Mouse (Mus musculus): ENCODE data around the gene Tbcd.

Tbcd gene

DNA sequence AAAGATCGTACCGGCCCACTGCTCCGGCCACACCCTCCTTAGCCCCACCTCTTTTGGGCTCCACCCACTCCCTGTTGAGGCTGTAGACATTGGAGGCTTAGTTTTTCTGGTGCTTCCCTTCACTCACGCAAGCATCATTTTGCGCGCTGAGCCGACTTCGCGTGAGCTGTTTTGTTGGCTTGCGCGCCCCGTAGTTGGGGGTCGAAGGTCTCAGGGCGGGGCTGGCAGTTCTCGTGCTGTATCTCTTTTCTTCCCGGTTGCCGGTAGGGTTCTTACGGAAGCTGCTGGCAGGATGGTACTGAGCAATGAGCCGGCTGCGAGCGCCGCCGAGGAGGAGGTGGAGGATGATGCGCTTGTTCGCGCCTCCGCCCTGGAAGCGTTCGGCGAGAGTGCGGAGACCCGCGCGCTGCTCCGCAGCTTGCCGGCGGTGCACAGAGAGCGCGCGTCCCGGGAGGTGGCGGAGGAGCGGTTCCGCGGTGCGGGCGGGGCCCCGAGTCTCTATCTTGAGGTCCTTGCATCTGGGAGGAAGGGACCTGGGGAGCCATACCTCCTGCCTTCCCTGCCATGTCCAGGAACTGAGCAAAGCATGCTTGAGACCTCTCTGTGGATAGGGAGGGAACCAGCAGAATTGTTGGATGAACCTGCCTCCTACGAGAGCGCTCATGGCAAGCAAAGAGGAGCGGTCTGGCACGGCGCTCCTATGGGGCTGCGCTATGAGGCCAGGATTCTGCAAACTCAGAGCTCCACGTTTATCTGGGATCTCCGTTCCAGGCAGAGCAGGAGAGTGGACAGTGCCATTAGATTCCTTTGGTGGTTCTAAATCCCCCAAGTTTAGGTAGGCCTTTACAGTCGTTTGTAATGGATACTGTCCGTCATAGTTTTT, at the start of gene Tbcd:
TSS of gene Tbcd (plus strand) at position 197 of the 883 bp plus-strand sequence.
- DNase-seq (ENCODE audit: low spot score in 2 of 2): peak; percentile 93 to 96

DNA sequence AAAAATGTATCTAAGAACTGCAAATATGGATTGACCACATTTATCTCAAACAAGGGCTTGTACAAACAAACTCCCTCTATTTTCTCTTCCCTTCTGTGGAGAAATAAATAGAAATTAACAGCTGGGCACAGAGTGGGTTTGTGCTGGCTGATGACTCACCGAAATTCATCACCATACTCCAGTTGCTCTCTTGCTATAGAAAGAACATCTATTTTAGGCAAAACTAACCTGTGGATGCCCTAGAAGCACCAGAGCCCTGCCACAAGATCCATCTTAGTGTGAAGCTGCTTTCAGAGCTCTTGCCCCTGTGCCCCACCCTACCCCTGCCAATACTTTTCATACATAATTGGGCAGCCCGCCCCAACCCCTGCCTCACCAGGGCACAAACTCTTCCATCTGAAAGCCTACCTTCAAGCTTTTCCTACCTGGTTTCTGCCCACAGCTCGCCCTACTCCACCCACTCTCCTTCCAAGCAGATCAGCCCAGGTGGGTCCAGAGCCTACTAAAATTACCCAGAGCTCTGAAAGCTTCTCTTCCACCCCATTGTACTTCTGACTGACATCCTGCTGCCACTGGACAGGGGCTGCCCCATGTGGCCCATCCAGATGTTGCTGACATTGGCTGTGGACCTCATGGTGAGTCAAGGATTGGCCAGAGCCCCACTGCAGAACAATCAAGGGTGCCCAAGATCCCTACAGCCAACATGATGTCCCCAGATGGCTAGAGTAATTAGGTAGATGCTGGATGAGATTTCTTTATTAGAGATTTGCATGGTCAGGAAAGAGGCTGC, 44.2 kb upstream of the Tbcd start:
- no peak for DNase-seq (ENCODE audit: low spot score in 2 of 2)

DNA sequence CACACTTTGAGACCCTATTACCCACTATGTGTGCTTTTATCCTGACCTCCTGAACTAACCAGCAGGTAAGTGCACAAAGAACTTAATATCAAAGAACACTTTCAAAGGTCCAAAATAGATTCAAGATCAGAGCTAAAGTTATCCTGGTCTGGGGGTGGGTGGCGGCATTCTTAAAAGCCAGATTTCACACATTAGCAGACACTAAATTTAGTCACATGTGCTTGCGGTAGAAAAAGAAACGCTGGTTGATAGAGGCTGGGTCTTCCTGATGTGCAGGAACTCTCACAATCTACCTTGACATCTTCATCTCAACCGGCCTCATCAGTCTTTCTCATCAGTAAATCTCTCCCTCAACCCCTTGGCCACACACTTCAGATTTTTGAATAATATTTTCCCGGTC, 37.0 kb upstream of the Tbcd start:
- no peak for DNase-seq (ENCODE audit: low spot score in 2 of 2)

DNA sequence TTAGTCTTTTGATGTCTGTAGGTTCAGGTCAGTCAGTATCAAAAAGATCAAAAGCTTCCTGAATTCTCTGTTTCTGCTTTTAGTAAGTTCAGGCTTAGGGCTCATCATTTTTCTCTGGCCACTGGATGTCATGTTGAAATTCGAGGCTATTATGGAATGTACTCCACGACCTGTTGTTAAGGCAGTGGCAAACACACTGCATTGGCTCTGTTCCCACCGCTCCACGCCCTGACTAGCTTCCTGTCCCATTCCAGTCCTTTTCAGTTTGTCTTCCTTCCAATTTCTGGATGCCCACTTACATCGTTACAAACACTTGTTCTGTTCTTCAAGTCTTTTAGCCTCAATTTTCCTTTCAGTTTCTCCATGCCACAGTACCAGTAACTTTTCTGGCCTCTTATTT, 36.4 kb upstream of the Tbcd start:
- DNase-seq (ENCODE audit: low spot score in 2 of 2): no peak

DNA sequence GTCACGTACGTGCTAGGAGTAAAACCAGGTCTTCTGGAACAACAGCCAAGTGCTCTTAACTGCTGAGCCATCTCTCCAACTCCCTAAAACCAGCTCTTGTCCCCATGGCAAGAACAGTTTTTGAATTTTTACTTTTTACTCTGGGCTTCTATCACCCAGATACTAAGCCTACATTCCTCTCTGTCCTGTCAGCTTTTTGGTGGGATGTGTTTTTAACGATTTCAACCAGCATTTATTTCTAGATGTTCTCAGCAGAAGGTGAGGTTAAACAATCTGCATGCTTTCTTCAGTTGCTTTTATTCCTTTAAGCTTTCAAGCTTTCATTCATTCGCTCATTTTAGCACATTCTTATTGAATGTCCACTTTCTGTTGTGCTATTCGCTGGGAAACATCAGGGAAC, 33.8 kb upstream of the Tbcd start:
- DNase-seq (ENCODE audit: low spot score in 2 of 2): no peak

DNA sequence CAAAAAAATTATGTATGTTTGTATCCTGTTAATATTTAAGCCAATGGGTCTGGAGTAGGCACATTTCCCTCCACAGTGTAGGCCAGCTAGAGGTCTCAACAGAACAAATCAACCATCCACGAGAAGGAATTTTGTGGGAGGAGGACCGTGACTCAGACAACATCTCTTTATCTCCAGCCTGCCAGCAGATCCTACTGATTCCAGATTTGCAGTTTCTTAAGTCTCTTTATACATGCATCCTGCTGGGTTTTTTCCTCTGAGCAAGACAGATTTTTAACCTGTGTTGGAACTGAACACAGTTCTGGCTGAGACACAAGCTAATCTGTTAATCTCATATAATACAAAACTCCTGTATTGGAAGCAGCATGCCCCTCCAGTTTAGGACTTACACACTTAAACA, 32.8 kb upstream of the Tbcd start:
- no peak for DNase-seq (ENCODE audit: low spot score in 2 of 2)

DNA sequence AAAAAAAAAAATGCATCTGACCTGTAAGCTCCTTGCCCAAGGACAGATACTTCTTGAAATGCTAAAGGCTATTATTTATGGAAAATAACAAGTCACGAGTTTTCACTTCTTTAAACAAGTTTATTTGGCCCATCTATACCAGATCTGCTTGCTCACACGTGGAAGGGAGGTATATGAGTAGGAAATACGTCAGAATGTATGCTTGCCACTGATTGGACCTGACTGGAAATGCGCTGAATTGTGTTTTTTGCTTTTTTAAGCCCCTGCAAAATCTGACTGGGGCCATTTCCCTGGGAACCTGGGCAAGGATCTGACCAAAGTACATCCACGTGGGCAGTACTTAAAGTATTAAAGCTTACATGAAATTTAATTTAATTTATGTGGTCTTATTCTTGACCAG, 31.4 kb upstream of the Tbcd start:
- no peak for DNase-seq (ENCODE audit: low spot score in 2 of 2)

DNA sequence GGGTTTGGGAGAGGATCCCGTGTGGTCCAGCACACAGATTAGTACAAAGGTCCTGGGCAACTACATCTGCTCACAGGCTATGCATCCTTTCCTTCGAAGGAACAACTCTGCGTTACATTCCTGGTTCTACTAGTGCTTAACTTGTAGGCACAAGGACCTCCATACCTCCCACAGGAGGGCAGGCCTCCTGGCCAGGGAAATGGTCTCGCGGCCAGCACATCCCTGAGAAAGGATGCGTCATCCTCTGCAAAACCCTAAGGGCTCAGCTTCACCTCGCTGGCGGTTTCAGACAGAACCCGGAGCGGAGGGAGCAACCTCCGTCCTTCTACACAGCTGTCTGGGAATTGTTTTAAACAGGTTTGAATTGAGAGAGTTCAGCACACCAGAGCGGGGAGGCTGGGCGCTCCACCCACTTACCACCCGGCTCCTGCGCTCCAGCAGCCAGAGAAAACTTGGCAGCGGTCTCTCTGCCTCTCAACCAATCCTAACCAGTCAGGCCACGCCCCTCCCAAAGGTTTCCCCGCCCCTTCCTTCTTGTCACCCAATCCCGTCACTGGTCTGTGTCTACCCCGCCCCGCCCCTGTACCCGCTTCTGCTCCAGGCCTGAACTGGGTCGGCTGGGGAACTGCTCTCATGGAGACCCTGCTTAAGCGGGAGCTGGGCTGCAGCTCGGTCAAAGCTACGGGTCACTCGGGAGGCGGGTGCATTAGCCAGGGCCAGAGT, 30.8 kb upstream of the Tbcd start, which contains the start of gene Fn3krp:
TSS of gene Fn3krp (plus strand) at position 572 of the 723 bp plus-strand sequence.
- peak; percentile 97 to 100 for DNase-seq (ENCODE audit: low spot score in 2 of 2)

DNA sequence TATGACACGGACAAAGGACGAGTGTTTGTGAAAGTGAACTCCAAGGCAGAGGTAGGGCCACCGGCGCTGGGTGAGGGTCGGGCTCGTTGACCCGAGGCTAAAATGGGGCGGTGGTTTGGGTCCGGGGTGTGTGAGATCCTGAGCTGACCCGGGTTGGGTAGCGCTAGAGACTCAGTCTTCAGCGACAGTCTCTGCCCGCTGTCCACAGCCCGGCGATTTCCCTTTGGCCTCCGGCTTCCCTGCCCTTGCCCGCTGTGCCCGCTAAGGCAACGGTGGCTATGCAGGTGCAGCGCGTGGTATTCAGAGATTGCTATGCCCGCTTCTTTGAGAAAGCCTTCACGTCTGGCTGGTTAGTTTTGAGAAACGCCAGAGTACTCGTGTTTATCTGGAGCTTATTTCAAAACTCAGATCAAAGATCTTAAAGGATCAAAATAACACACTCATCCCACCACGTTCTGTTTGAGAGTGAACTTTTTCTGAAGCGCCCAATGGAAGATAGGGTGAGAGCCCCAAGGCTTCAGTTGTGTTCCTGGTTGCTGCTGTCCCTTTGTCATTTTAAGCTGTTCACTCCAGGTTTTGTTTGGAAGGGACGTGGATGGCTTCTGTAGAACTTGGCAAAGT, 30.1 kb upstream of the Tbcd start:
- DNase-seq (ENCODE audit: low spot score in 2 of 2): no peak

DNA sequence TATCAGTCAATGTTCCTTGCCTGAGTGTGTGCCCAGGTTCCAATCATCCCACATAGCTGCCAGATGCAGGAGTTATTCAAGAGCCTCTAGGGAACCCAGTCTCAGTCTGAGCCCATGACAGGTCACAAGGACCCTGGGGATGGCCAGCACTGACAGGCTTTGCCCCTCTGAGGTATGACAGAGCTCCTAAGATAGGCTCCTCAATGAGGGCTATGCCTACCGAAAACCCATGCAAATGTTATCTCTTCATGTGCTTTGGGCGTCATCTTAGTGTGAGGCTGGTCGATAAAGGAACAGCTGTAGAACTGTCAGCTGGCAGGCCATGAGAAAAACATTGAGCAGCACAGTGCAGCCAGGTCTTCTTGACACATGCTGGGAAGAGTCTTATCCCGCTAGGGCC, 18.4 kb upstream of the Tbcd start:
- no peak for DNase-seq (ENCODE audit: low spot score in 2 of 2)

DNA sequence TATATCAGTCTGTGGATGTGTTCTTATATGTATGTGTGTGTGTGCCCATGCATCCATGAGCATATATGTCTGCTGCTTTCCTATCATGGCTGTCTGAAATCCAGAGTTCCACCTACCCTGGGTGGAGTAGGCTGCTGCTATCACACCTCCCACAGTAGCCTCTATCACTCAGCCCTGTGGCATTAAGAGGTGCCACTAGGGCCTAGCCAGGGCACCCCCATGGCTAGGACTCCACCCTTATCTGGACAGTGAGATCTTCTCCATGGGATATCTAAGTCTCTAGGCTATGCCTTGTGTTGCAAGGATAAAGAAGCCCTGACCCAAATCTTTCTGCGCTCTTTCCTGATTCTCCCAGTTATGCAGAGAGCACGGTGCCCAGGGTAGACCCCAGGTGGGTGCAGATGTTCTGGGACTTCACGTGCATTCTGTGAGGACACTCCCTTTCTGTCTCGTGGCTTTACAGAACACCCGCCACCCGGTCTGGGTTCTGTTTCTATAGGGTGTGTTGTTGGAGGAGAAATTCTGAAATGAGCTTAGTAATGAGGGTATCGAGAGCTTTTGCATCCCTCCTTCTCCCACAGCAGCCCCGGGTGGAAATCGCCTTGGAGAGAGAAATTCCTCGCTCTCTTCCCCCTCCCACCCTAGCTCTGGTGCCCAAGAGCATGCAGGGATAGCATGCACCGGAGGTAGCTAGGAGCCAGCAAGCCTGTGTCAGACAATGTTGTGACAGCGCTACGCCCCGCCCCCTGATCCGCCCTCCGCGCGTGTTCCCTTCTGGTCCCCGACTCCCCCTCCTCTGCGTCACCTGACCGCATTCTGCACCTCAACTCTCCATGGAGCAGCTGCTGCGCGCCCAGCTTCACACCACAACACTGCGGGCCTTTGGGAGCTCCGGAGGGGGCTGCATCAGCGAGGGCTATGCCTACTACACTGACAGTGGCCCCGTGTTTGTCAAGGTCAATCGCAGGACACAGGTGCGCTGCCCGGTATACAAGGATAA, 17.3 kb upstream of the Tbcd start, which contains the start of gene Fn3k:
TSS of gene Fn3k (plus strand) at position 758 of the 1,000 bp plus-strand sequence.
- DNase-seq (ENCODE audit: low spot score in 2 of 2): peak; percentile 70 to 81

DNA sequence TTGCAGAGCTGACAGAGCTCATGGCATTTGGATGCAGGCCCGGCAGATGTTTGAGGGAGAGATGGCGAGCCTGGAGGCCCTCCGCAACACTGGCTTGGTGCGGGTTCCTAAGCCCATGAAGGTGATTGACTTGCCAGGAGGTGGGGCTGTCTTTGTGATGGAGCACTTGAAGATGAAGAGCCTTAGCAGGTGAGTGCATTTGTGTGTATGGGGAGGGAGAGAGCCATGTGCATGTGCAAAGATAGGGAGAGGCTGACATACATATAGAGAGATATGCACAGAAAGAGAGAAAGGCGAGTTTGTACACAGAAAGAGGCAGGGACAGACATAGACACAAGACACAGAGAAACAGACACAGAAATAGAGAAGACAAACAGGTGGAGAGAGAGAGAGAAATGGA, 14.5 kb upstream of the Tbcd start:
- DNase-seq (ENCODE audit: low spot score in 2 of 2): no peak

DNA sequence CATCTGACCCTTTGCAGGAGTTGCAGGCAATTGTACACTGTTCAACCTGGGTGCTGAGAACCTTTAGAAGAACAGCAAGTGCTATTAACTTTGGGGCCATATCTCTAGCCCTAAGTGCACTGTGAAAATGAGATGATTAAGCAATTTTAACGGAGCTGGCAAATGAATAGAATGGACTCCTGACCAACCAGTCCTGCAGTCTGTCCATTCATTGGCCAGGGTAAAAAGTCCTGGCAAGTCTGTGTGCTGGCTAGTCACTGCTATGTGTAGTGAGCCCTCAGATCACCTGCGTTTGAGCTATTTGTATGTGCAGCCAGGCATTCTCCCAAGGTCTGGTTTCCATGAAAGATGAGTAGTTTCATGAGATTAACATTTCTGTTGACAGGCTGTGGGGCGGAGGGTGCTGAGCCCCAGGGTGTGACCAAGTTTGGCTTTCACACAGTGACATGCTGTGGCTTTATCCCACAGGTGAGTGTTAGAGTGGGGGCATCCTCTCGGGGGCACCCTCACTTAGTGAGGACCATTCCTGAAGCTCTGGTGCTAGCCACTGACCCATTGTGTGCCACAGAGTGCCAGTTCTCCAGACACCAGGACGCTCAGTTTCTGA, 12.0 kb upstream of the Tbcd start:
- no peak for DNase-seq (ENCODE audit: low spot score in 2 of 2)

DNA sequence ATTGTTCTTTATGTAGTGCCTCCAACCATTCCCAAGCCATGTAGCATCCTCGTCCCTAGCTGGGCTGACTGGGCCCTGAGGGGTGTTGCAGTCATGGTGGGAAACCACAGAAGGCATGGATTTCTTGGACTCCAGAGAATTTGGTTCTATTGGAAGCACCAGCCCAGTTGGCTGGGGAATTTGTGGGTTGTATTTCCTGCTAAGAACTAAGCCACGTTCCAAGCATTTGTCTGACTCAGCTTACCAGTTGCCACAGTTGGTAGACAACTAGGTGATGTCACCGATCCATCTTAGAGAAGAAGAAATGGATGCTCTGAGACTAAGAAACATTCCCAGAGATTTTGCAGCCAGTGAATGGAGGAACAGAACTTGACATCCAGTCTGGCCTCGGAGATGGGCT, 10.1 kb upstream of the Tbcd start:
- no peak for DNase-seq (ENCODE audit: low spot score in 2 of 2)

DNA sequence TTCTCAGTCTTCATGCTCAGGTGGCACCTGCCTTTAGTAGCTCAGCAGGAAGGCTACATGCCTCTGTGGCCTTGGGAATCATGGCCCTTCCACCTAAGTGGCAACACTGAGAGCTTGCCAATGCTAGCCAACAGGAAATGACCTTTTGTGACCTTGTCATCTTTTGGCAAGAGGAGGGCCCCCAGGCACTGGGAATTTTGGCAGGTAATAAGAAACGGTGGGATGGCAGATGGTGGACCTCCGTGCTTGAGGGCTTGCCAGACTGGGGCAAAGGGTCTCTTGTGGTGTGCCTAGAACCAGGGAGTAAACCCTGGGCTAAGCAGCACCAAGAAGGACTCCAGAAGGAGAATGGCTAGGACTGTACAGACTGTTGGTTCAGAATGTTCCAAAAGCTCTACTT, 9.7 kb upstream of the Tbcd start:
- no peak for DNase-seq (ENCODE audit: low spot score in 2 of 2)

DNA sequence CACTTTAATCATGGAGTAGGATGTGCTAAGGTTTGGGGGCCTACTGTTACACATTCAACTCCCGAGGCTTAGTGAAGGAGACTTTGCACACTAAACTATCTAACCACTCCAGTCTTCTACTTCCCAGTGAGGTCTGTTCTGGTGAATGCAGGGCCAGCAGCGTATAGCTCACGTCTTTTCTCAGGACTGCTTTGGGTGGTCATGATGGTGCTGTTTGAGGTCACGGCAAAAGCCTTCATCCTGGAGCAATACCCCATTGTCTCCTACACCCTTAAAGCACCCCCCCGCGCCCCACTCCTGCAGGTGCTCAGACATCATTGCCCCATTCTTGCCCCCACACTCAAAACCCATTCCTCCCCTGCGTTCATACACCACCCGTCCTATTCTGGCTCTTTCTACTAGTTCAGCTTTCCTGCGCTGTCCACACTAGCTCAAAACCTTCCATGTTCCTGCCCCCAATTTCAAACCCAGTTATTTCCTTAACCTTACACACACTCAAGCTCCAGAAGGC, 478 bp upstream of the Tbcd start:
- no peak for DNase-seq (ENCODE audit: low spot score in 2 of 2)

DNA sequence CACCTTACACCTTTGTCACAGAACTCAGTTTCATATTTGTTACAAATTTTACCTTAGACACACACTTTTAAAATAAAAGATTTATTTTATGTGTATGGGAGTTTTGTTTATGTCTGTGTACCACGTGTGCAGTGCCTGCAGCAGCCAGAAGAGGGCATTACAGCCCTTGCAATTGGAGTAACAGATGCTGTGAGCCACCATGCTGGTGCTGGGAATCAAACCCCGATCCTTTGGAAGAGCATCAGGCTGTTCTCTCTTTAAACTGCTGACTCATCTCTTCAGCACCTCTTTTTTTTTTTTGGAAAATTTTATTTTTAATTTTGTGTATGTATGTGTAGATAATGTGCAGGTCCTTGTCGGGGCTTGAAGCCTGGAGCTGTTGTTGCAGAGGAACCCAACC, 6.1 kb downstream of the Tbcd start:
- DNase-seq (ENCODE audit: low spot score in 2 of 2): no peak

DNA sequence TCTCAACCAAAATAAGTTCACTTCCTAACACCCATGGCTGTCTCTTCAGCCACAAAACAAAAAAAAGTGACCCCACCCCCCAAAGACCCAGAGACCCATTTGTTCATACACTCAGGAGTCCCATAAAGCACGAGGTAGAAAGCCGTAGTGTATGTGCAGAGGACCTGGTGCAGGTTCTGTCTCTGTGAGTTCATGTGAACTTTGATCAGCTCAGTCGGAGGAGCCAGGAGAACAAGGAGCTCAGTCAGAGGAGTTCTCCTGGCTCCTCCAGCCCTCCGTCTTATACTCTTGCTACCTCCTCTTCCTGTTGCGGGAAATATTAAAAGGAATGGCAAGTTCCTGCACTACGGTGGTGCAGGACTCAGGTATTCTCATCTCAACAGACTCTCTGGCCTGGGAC, 15.7 kb downstream of the Tbcd start:
- no peak for DNase-seq (ENCODE audit: low spot score in 2 of 2)

DNA sequence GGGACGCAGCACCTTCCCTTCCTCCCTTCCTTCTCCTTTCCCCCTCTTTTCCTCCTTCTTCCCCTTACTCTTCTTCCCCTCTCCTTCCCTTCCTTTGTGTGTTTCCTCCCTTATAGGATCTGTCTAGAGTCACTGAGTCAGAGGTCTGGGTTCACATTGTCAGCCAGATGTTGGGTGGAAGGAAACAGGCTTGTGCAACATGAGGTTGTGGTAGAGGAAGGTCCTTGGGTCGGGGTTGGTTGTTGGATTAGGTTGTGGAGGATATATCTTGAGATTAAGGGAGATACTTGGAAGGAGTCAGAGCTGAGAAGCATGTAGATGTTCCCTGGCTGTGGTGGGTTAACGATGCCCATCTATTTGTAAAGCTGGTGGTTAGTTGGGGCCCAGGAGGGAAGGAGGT, 23.1 kb downstream of the Tbcd start:
- DNase-seq (ENCODE audit: low spot score in 2 of 2): no peak

All from urinary bladder, postnatal 4 days (tissue).